9 mouse cellular contexts compared by ENCODE assay signal in the genomic region with DNA sequence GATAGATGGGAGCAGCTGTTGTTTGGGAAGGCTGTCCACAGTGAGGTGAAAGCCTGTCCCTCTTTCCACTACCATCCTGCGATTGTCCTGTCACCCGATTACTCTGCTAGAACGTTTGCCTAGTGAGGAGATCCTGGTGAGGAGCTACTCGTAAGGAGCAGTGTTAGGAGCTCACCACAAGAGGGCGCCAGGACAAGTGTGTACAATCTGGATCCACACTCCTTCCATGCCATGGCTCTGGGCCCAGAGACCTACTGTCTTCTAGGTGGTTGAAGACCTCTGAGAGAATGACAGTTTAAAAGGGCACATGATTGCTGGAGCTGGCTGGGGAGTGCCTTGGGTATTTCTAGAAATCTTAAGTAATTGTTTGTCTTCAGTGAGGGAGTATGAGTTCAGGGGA. TPM values are rescaled to one million over a fixed set of nuclear protein-coding genes. Genes with fewer than 3 reads are reported as not detected.
DNase-seq lines count a peak whose midpoint lies in the region; ATAC-seq and TF ChIP-seq lines count a peak whose summit lies in the region.
"Had no signal": no experiment of that assay in that cellular context is flagged by ENCODE, and none has a peak within 500 bp of the region (broad histone marks: within the 10 kb centered on the region; RNA-seq: fewer than 3 reads in every experiment).

No protein-coding gene starts in this region.

- ATAC-seq in midbrain, embryonic 13.5 days = 0 out of 2 replicates have a peak, but pooled peaks have one; percentile 48

- no peaks in the 10 kb centered on the region for H3K4me1 ChIP-seq in midbrain, embryonic 13.5 days (replicated peaks)
- peaks cover 4% of the 10 kb centered on the region; the same call in 1 of the 2 replicates for H3K4me1 ChIP-seq in testis, adult 2 months (ENCODE audit: control insufficient read depth, insufficient read depth, low read length)

- no peak overlapping the region for H3K27ac ChIP-seq in left cerebral cortex, adult 2 months
- H3K27ac ChIP-seq in midbrain, embryonic 13.5 days = no peak overlapping the region
- no peak overlapping the region for H3K27ac ChIP-seq in testis, adult 2 months (ENCODE audit: control insufficient read depth, insufficient read depth, low read depth, low read length)

- no peaks in the 10 kb centered on the region for H3K9me3 ChIP-seq in midbrain, embryonic 13.5 days

- intact Hi-C loops in left cerebral cortex, adult 2 months (cut with DNase I) = loop anchor here (2.0 to 10.0 kb wide), 4 partner anchors 40 to 272 kb away; a partner anchor contains a TSS

- no peaks in the 10 kb centered on the region for H3K27me3 ChIP-seq in midbrain, embryonic 13.5 days
- H3K27me3 ChIP-seq in testis, adult 2 months (ENCODE audit: control insufficient read depth, insufficient read depth, low read length) = no peaks in the 10 kb centered on the region

- H3K36me3 ChIP-seq in midbrain, embryonic 13.5 days = peaks cover 29% of the 10 kb centered on the region
- no peaks in the 10 kb centered on the region for H3K36me3 ChIP-seq in testis, adult 2 months (ENCODE audit: control insufficient read depth, insufficient read depth, low read length)

- peak; percentile 92 for TF ChIP-seq CTCF in left cerebral cortex, adult 2 months (IDR thresholded peaks at IDR 0.05)
- TF ChIP-seq CTCF in testis, adult 2 months (IDR thresholded peaks at IDR 0.05; ENCODE audit: control insufficient read depth, insufficient read depth, insufficient replicate concordance, low read depth, low read length) = peak; percentile 90; the same call in 1 of the 2 replicates

- TF ChIP-seq POLR2A in testis, adult 2 months (IDR thresholded peaks at IDR 0.05; ENCODE audit: control insufficient read depth, low read depth, low read length) = no peak

- H3K9ac ChIP-seq in midbrain, embryonic 13.5 days (replicated peaks) = no peak overlapping the region

- peak; percentile 72 for DNase-seq in layer of hippocampus, adult 11-12 months (ENCODE audit: low spot score)
- no peak for DNase-seq in layer of hippocampus, adult 9-11 months
- DNase-seq in adrenal gland, postnatal 25 days = peak; percentile 69
- DNase-seq in embryo, embryonic 9.5 days (ENCODE audit: extremely low spot score) = peak; percentile 60
- peak; percentile 87 for DNase-seq in heart, postnatal 4 days
- DNase-seq in left cerebral cortex, adult 2 months (ENCODE audit: extremely low spot score in 1 of 2, low spot score in 2 of 2) = peak; percentile 60 to 68

- H3K4me3 ChIP-seq in left cerebral cortex, adult 2 months = no peak overlapping the region
- no peak overlapping the region for H3K4me3 ChIP-seq in midbrain, embryonic 13.5 days (replicated peaks)
- H3K4me3 ChIP-seq in testis, adult 2 months (ENCODE audit: control insufficient read depth, low read depth, low read length) = no peak overlapping the region
- H3K4me3 ChIP-seq: erythroblast, embryonic 14.5 days had no signal

- no peak overlapping the region for H3K4me2 ChIP-seq in midbrain, embryonic 13.5 days (replicated peaks)

- 34% methylated on average over 5 of the region's 5 CpGs for WGBS in midbrain, embryonic 13.5 days

RNA-seq across cellular contexts. Expression of a gene that starts 12.0 kb away (rescaled TPM):
- total RNA-seq in adrenal gland, postnatal 25 days (2021) = 2.5 and 3.3 TPM in 2 replicates
- 1 to 10 TPM; 6.9 to 7.3 TPM for total RNA-seq in heart, postnatal 4 days (2021)
- total RNA-seq in left cerebral cortex, adult 2 months (2021) = 1 to 10 TPM; 2.1 to 3.5 TPM
- polyA plus RNA-seq in midbrain, embryonic 13.5 days (2015; fragmentation: Nextera tagmentation; extraction: Ambion mirVana) = 0.67 and 0.70 TPM in 2 replicates
- 1.3 and 1.7 TPM in 2 replicates for polyA plus RNA-seq in testis, adult 2 months (2012; rRNA removed)

RNA-seq across cellular contexts. Expression of a gene that starts 19.2 kb away (rescaled TPM):
- 0.46 and 17.5 TPM in 2 replicates for total RNA-seq in adrenal gland, postnatal 25 days (2021)
- total RNA-seq in heart, postnatal 4 days (2021) = 1 to 10 TPM; 1.6 to 2.5 TPM
- total RNA-seq in left cerebral cortex, adult 2 months (2021) = under 1 TPM in 1 of 2 experiments, not detected in 1; 0.12 TPM
- not detected in 2 replicates for polyA plus RNA-seq in midbrain, embryonic 13.5 days (2015; fragmentation: Nextera tagmentation; extraction: Ambion mirVana)
- 0.07 and 0.21 TPM in 2 replicates for polyA plus RNA-seq in testis, adult 2 months (2012; rRNA removed)

RNA-seq across cellular contexts. Expression of a gene that starts 41.7 kb away (rescaled TPM):
- total RNA-seq in adrenal gland, postnatal 25 days (2021) = 15.4 and 27.1 TPM in 2 replicates
- 10 to 100 TPM; 14.4 to 14.7 TPM for total RNA-seq in heart, postnatal 4 days (2021)
- total RNA-seq in left cerebral cortex, adult 2 months (2021) = 10 to 100 TPM; 22.9 to 24.1 TPM
- polyA plus RNA-seq in midbrain, embryonic 13.5 days (2015; fragmentation: Nextera tagmentation; extraction: Ambion mirVana) = 18.2 and 18.9 TPM in 2 replicates
- 3.6 and 3.7 TPM in 2 replicates for polyA plus RNA-seq in testis, adult 2 months (2012; rRNA removed)

RNA-seq across cellular contexts. Expression of a gene that starts 56.5 kb away (rescaled TPM):
- total RNA-seq in adrenal gland, postnatal 25 days (2021) = 0.30 and 5.2 TPM in 2 replicates
- under 1 TPM; 0.55 to 0.74 TPM for total RNA-seq in heart, postnatal 4 days (2021)
- 10 to 100 TPM; 24.6 to 24.7 TPM for total RNA-seq in left cerebral cortex, adult 2 months (2021)
- 0.21 and 0.42 TPM in 2 replicates for polyA plus RNA-seq in midbrain, embryonic 13.5 days (2015; fragmentation: Nextera tagmentation; extraction: Ambion mirVana)
- polyA plus RNA-seq in testis, adult 2 months (2012; rRNA removed) = 0.36 and 0.66 TPM in 2 replicates
